ENCODE assay signal across 27 mouse cellular contexts in genomic region chr19:46731351-46731750, GRCm38 (mm10). TPM values are rescaled to one million over a fixed set of nuclear protein-coding genes. Genes with fewer than 3 reads are reported as not detected.
DNase-seq lines count a peak whose midpoint lies in the region; ATAC-seq and TF ChIP-seq lines count a peak whose summit lies in the region.
"Had no signal": no experiment of that assay in that cellular context is flagged by ENCODE, and none has a peak within 500 bp of the region (broad histone marks: within the 10 kb centered on the region; RNA-seq: fewer than 3 reads in every experiment).

No protein-coding gene starts in this region.

- ATAC-seq in midbrain, embryonic 11.5 days (ENCODE audit: low FRiP score) = no peak
- no peak for ATAC-seq in midbrain, postnatal 0 days (ENCODE audit: low FRiP score)
- ATAC-seq: forebrain, embryonic 13.5 days; forebrain, embryonic 16.5 days had no signal

- TF ChIP-seq CTCF in midbrain, postnatal 0 days (IDR thresholded peaks at IDR 0.05) = no peak

- H3K27ac ChIP-seq in heart, embryonic 10.5 days = no peak overlapping the region
- no peak overlapping the region for H3K27ac ChIP-seq in midbrain, embryonic 11.5 days (ENCODE audit: low read depth, low read length)
- no peak overlapping the region for H3K27ac ChIP-seq in midbrain, postnatal 0 days (ENCODE audit: low read depth, low read length)
- H3K27ac ChIP-seq: embryonic facial prominence, embryonic 13.5 days; embryonic facial prominence, embryonic 15.5 days; forebrain, embryonic 10.5 days; forebrain, embryonic 13.5 days had no signal

- H3K9me3 ChIP-seq in heart, embryonic 10.5 days = no peaks in the 10 kb centered on the region
- H3K9me3 ChIP-seq in midbrain, embryonic 11.5 days (ENCODE audit: control insufficient read depth, low read length) = no peaks in the 10 kb centered on the region
- H3K9me3 ChIP-seq in midbrain, postnatal 0 days (ENCODE audit: low read length) = no peaks in the 10 kb centered on the region
- H3K9me3 ChIP-seq: embryonic facial prominence, embryonic 13.5 days; embryonic facial prominence, embryonic 15.5 days; forebrain, embryonic 10.5 days; forebrain, embryonic 13.5 days had no signal

- H3K4me1 ChIP-seq in heart, embryonic 10.5 days = peaks cover 41% of the 10 kb centered on the region
- peaks cover 2% of the 10 kb centered on the region; the same call in 1 of the 2 replicates for H3K4me1 ChIP-seq in midbrain, embryonic 11.5 days (ENCODE audit: control insufficient read depth, insufficient read depth, low read length)
- H3K4me1 ChIP-seq in midbrain, postnatal 0 days (ENCODE audit: insufficient read depth, low read length) = no peaks in the 10 kb centered on the region
- H3K4me1 ChIP-seq: embryonic facial prominence, embryonic 13.5 days; embryonic facial prominence, embryonic 15.5 days had no signal

- H3K9ac ChIP-seq in midbrain, embryonic 11.5 days (ENCODE audit: low read length) = no peak overlapping the region
- H3K9ac ChIP-seq in midbrain, postnatal 0 days (replicated peaks; ENCODE audit: low read length, poor library complexity, severe bottlenecking) = no peak overlapping the region
- H3K9ac ChIP-seq: embryonic facial prominence, embryonic 13.5 days; embryonic facial prominence, embryonic 15.5 days; forebrain, embryonic 13.5 days had no signal

- no peak overlapping the region for H3K4me2 ChIP-seq in midbrain, embryonic 11.5 days
- H3K4me2 ChIP-seq in midbrain, postnatal 0 days (ENCODE audit: low read depth, low read length, poor library complexity, severe bottlenecking) = no peak overlapping the region
- H3K4me2 ChIP-seq: embryonic facial prominence, embryonic 13.5 days; embryonic facial prominence, embryonic 15.5 days; forebrain, embryonic 13.5 days had no signal

- no peak overlapping the region for H3K4me3 ChIP-seq in heart, embryonic 10.5 days
- no peak overlapping the region for H3K4me3 ChIP-seq in midbrain, embryonic 11.5 days (ENCODE audit: low read depth, low read length)
- H3K4me3 ChIP-seq in midbrain, postnatal 0 days (ENCODE audit: low read depth, low read length) = no peak overlapping the region
- H3K4me3 ChIP-seq: embryonic facial prominence, embryonic 13.5 days; embryonic facial prominence, embryonic 15.5 days; erythroblast, embryonic 14.5 days; forebrain, embryonic 10.5 days; forebrain, embryonic 13.5 days had no signal

- 89% methylated on average over 10 of the region's 10 CpGs for WGBS in heart, embryonic 10.5 days
- WGBS in midbrain, embryonic 11.5 days = 92% methylated on average over 10 of the region's 10 CpGs
- 83% methylated on average over 10 of the region's 10 CpGs for WGBS in midbrain, postnatal 0 days

- peak; percentile 55 for DNase-seq in heart, embryonic 10.5 days (ENCODE audit: low spot score)
- no peak for DNase-seq in heart, postnatal 4 days
- peak; percentile 19 for DNase-seq in midbrain, embryonic 11.5 days (ENCODE audit: low spot score, missing footprints)
- DNase-seq in midbrain, postnatal 0 days (ENCODE audit: low spot score) = no peak
- no peak for DNase-seq in thymus, postnatal 36 days
- DNase-seq: adrenal gland, adult 2 months; adrenal gland, postnatal 10 days; adrenal gland, postnatal 25 days; cerebellum, adult 11 months; cerebellum, adult 18-20 months; cerebellum, adult 8-10 months; cerebellum, adult 9-11 months; cerebellum, postnatal 14 days; cerebellum, postnatal 36 days; embryo, embryonic 11 days had no signal

- H3K36me3 ChIP-seq in heart, embryonic 10.5 days = peaks cover 16% of the 10 kb centered on the region
- no peaks in the 10 kb centered on the region for H3K36me3 ChIP-seq in midbrain, embryonic 11.5 days (ENCODE audit: control insufficient read depth, insufficient read depth, low read length)
- H3K36me3 ChIP-seq in midbrain, postnatal 0 days (ENCODE audit: insufficient read depth, low read length) = no peaks in the 10 kb centered on the region

- H3K27me3 ChIP-seq in heart, embryonic 10.5 days (ENCODE audit: insufficient read depth, poor library complexity, severe bottlenecking) = no peaks in the 10 kb centered on the region
- H3K27me3 ChIP-seq in midbrain, embryonic 11.5 days (ENCODE audit: control insufficient read depth, insufficient read depth, low read length) = no peaks in the 10 kb centered on the region
- no peaks in the 10 kb centered on the region for H3K27me3 ChIP-seq in midbrain, postnatal 0 days (ENCODE audit: insufficient read depth, low read length)
- H3K27me3 ChIP-seq: embryonic facial prominence, embryonic 13.5 days; embryonic facial prominence, embryonic 15.5 days; forebrain, embryonic 13.5 days had no signal

RNA-seq across cellular contexts. Expression of gene As3mt, which starts 24.1 kb away (rescaled TPM):
- polyA plus RNA-seq in heart, embryonic 10.5 days (2016; fragmentation: Nextera tagmentation; extraction: Ambion mirVana) = 46.2 and 55.0 TPM in 2 replicates
- 10 to 100 TPM; 57.5 to 59.1 TPM for total RNA-seq in heart, postnatal 4 days (2021)
- 33.8 and 37.6 TPM in 2 replicates for polyA plus RNA-seq in midbrain, embryonic 11.5 days (2014; fragmentation: Nextera tagmentation; extraction: Ambion mirVana)
- 21.3 and 28.9 TPM in 2 replicates for total RNA-seq in midbrain, postnatal 0 days (2014; rRNA removed)
- 36.4 and 37.9 TPM in 2 replicates for polyA plus RNA-seq in midbrain, postnatal 0 days (2015; fragmentation: Nextera tagmentation; extraction: Ambion mirVana)

RNA-seq across cellular contexts. Expression of gene Cnnm2, which starts 30.0 kb away (rescaled TPM):
- polyA plus RNA-seq in heart, embryonic 10.5 days (2016; fragmentation: Nextera tagmentation; extraction: Ambion mirVana) = 2.7 and 3.0 TPM in 2 replicates
- total RNA-seq in heart, postnatal 4 days (2021) = 1 to 10 TPM; 7.1 to 7.4 TPM
- 4.5 and 4.9 TPM in 2 replicates for polyA plus RNA-seq in midbrain, embryonic 11.5 days (2014; fragmentation: Nextera tagmentation; extraction: Ambion mirVana)
- 26.1 and 37.5 TPM in 2 replicates for total RNA-seq in midbrain, postnatal 0 days (2014; rRNA removed)
- polyA plus RNA-seq in midbrain, postnatal 0 days (2015; fragmentation: Nextera tagmentation; extraction: Ambion mirVana) = 8.2 and 8.3 TPM in 2 replicates

RNA-seq across cellular contexts. Expression of gene Borcs7, which starts 41.6 kb away (rescaled TPM):
- 13.7 and 17.0 TPM in 2 replicates for polyA plus RNA-seq in heart, embryonic 10.5 days (2016; fragmentation: Nextera tagmentation; extraction: Ambion mirVana)
- total RNA-seq in heart, postnatal 4 days (2021) = 10 to 100 TPM; 11.7 to 12.8 TPM
- polyA plus RNA-seq in midbrain, embryonic 11.5 days (2014; fragmentation: Nextera tagmentation; extraction: Ambion mirVana) = 15.3 and 16.2 TPM in 2 replicates
- total RNA-seq in midbrain, postnatal 0 days (2014; rRNA removed) = 13.2 and 16.3 TPM in 2 replicates
- 41.3 and 43.0 TPM in 2 replicates for polyA plus RNA-seq in midbrain, postnatal 0 days (2015; fragmentation: Nextera tagmentation; extraction: Ambion mirVana)

RNA-seq across cellular contexts. Expression of gene Cyp17a1, which starts 58.4 kb away (rescaled TPM):
- 0.40 and 1.2 TPM in 2 replicates for polyA plus RNA-seq in heart, embryonic 10.5 days (2016; fragmentation: Nextera tagmentation; extraction: Ambion mirVana)
- total RNA-seq in heart, postnatal 4 days (2021) = under 1 TPM in 1 of 2 experiments, not detected in 1; 0.23 TPM
- not detected in 2 replicates for polyA plus RNA-seq in midbrain, embryonic 11.5 days (2014; fragmentation: Nextera tagmentation; extraction: Ambion mirVana)
- total RNA-seq in midbrain, postnatal 0 days (2014; rRNA removed) = not detected in 2 replicates
- not detected in 2 replicates for polyA plus RNA-seq in midbrain, postnatal 0 days (2015; fragmentation: Nextera tagmentation; extraction: Ambion mirVana)
- total RNA-seq: common myeloid progenitor, adult 5-6 weeks; ES-E14; MEL had no signal
- polyA plus RNA-seq: brain, embryonic 14.5 days; C2C12; embryonic facial prominence, embryonic 11.5 days; embryonic facial prominence, embryonic 13.5 days; erythroblast, embryonic 14.5 days; forebrain, embryonic 10.5 days; forebrain, embryonic 13.5 days had no signal

Comparison
In these comparisons a context has a peak if more than half of its experiments do, and no peak if none do; other contexts are left out.
1. DNase-seq: peak in heart, embryonic 10.5 days (single experiment) and midbrain, embryonic 11.5 days (single experiment); none in heart, postnatal 4 days (single experiment), midbrain, postnatal 0 days (single experiment) and thymus, postnatal 36 days (0 of 2).